Mouse (Mus musculus) left cerebral cortex, adult 18-20 months (tissue): ENCODE measurements around the gene Cux2. TPM values are rescaled to one million over a fixed set of nuclear protein-coding genes. Genes with fewer than 3 reads are reported as not detected.

Experiments
- DNase-seq, 2 experiments: peaks; one replicate each; pipeline ENCODE4 v3.0.0; 2021 to 2022; ENCODE audit warnings: low spot score in 2 of 2, mixed read lengths in 1 of 2
- total RNA-seq, 2 experiments: library from RNA; stranded (reverse); gene quantifications; 2 replicates each; pipeline ENCODE4 v1.2.3; 2021

The Cux2 gene
- total RNA-seq, 2 experiments from 2014 or later: 192 to 210 TPM

GRCm38 (mm10) chr5:121967520-121967919 is 82.4 kb downstream of the Cux2 start:
- DNase-seq: no peak

- DNase-seq: no peak
Measured at GRCm38 (mm10) chr5:121966940-121967339, 83.0 kb downstream of the Cux2 start.

- DNase-seq: peak in 1 of 2 experiments; percentile 43
Measured at GRCm38 (mm10) chr5:121962974-121963373, 86.9 kb downstream of the Cux2 start.

- no peak for DNase-seq
Measured at GRCm38 (mm10) chr5:121962359-121962758, 87.5 kb downstream of the Cux2 start.

GRCm38 (mm10) chr5:121961256-121961655 is 88.6 kb downstream of the Cux2 start:
- no peak for DNase-seq

- DNase-seq: peak; percentile 32 to 48
Measured at GRCm38 (mm10) chr5:121959688-121960087, 90.2 kb downstream of the Cux2 start.

- no peak for DNase-seq
Measured at GRCm38 (mm10) chr5:121958551-121958950, 91.4 kb downstream of the Cux2 start.

GRCm38 (mm10) chr5:121955806-121956205 is 94.1 kb downstream of the Cux2 start:
- DNase-seq: no peak

GRCm38 (mm10) chr5:121950175-121950574 is 99.7 kb downstream of the Cux2 start:
- no peak for DNase-seq

GRCm38 (mm10) chr5:121949050-121949443 is 100.9 kb downstream of the Cux2 start:
- DNase-seq: no peak

GRCm38 (mm10) chr5:121948302-121949049 is 101.4 kb downstream of the Cux2 start:
- no peak for DNase-seq

GRCm38 (mm10) chr5:121946657-121947245 is 103.2 kb downstream of the Cux2 start:
- no peak for DNase-seq

- peak in 1 of 2 experiments; percentile 65 for DNase-seq
Measured at GRCm38 (mm10) chr5:121945819-121946218, 104.1 kb downstream of the Cux2 start.

GRCm38 (mm10) chr5:121944021-121944790 is 105.7 kb downstream of the Cux2 start:
- DNase-seq: no peak

GRCm38 (mm10) chr5:121943472-121943871 is 106.4 kb downstream of the Cux2 start:
- DNase-seq: no peak

GRCm38 (mm10) chr5:121938065-121938849 is 111.6 kb downstream of the Cux2 start:
- no peak for DNase-seq

- DNase-seq: no peak
Measured at GRCm38 (mm10) chr5:121930261-121930660, 119.6 kb downstream of the Cux2 start.

GRCm38 (mm10) chr5:121928362-121929000 is 121.4 kb downstream of the Cux2 start:
- no peak for DNase-seq

- no peak for DNase-seq
Measured at GRCm38 (mm10) chr5:121926543-121926814, 123.4 kb downstream of the Cux2 start.

- DNase-seq: peak in 1 of 2 experiments; percentile 38
Measured at GRCm38 (mm10) chr5:121925751-121926542, 124.0 kb downstream of the Cux2 start.
